Mouse (Mus musculus) midbrain, postnatal 0 days (tissue): Measurements from ENCODE around the gene Ptf1a. TPM values are rescaled to one million over a fixed set of nuclear protein-coding genes. Genes with fewer than 3 reads are reported as not detected.

ENCODE experiments used
- ATAC-seq: fragments of 200-750 bp; cut with Nextera tagmentation; 2 replicates; pipeline ENCODE4 v1.8.0; 2017; ENCODE audit warnings: moderate number of reproducible peaks, mild to moderate bottlenecking, moderate TSS enrichment, moderate library complexity; ENCODE audit not compliant: low FRiP score
- DNase-seq: peaks from one replicate; pipeline ENCODE4 v3.0.0-alpha.2; 2015; ENCODE audit warnings: low spot score
- H3K27ac ChIP-seq: fragments of 300-500 bp; sonication (generic); 2 replicates; pipeline ENCODE4 v1.5.1; 2014; ENCODE audit warnings: low read depth, mild to moderate bottlenecking, low read length, mixed read lengths
- H3K27me3 ChIP-seq: fragments of 300-500 bp; sonication (generic); 2 replicates; pipeline ENCODE4 v1.6.1; 2014; ENCODE audit warnings: low read length, control low read depth, mixed read lengths; ENCODE audit not compliant: insufficient read depth
- H3K36me3 ChIP-seq: fragments of 300-500 bp; sonication (generic); 2 replicates; pipeline ENCODE4 v1.6.1; 2014; ENCODE audit warnings: low read length, control low read depth, mixed read lengths; ENCODE audit not compliant: insufficient read depth
- H3K4me1 ChIP-seq: fragments of 300-500 bp; sonication (generic); 2 replicates; pipeline ENCODE4 v1.6.1; 2014; ENCODE audit warnings: mild to moderate bottlenecking, control low read depth, antibody characterized with exemption, low read length, mixed read lengths; ENCODE audit not compliant: insufficient read depth
- H3K4me2 ChIP-seq: fragments of 300-500 bp; sonication (generic); 2 replicates; pipeline ENCODE4 v1.6.1; 2014; ENCODE audit warnings: low read depth, mild to moderate bottlenecking, low read length, mixed read lengths; ENCODE audit not compliant: poor library complexity, severe bottlenecking
- H3K4me3 ChIP-seq: fragments of 300-500 bp; sonication (generic); 2 replicates; pipeline ENCODE4 v1.5.1; 2014; ENCODE audit warnings: low read depth, mild to moderate bottlenecking, low read length, moderate library complexity
- H3K9ac ChIP-seq: fragments of 300-500 bp; sonication (generic); replicated peaks from 2 replicates; pipeline ENCODE4 v1.6.1; 2014; ENCODE audit warnings: mild to moderate bottlenecking, low read length, moderate library complexity, mixed read lengths; ENCODE audit not compliant: poor library complexity, severe bottlenecking
- H3K9me3 ChIP-seq: fragments of 300-500 bp; sonication (generic); 2 replicates; pipeline ENCODE4 v1.6.1; 2016; ENCODE audit warnings: low read length, control low read depth
- CTCF ChIP-seq: IDR thresholded peaks from 2 replicates; pipeline ENCODE4 v1.5.1; 2016; ENCODE audit warnings: antibody characterized with exemption, mild to moderate bottlenecking
- WGBS: fragments of 180-500 bp; shearing (Covaris S2); extraction: QIAGEN DNeasy Blood & Tissue Kit; methylation state at CpG from one replicate; pipeline ENCODE4 v1.1.7; 2014; 5-methylcytosine and 5-hydroxymethylcytosine counted together
- polyA plus RNA-seq: library from polyadenylated mRNA; unstranded; fragments of >200 nt; fragmentation: Nextera tagmentation; extraction: Ambion mirVana; gene quantifications from 2 replicates; pipeline ENCODE4 v1.2.1, GENCODE M21; 2015
- total RNA-seq: library from RNA; depleted of rRNA; stranded (reverse); fragments of >200 nt; gene quantifications from 2 replicates; pipeline ENCODE4 v1.2.3, GENCODE M21; 2014

Ptf1a gene
- total and polyA plus RNA-seq, 2 experiments from 2014 or later: 3.0 TPM; not detected in 1

GRCm38 (mm10) chr2:19416066-19416465 lies 29.4 kb upstream of the Ptf1a start:
- Histone ChIP-seq H3K27me3 (peaks cover 3% of the 10 kb centered on the region; the same call in 1 of the 2 replicates), H3K4me1 (no peaks in the 10 kb centered on the region), H3K27ac (no peak overlapping the region), H3K9me3 (no peaks in the 10 kb centered on the region), H3K9ac (no peak overlapping the region), H3K4me2 (no peak overlapping the region), H3K36me3 (no peaks in the 10 kb centered on the region), H3K4me3 (no peak overlapping the region)
- no peak for DNase-seq
- no peak for TF ChIP-seq CTCF
- ATAC-seq: no peak
- WGBS: 68% methylated on average over 6 of the region's 6 CpGs

GRCm38 (mm10) chr2:19419686-19420345 lies 25.6 kb upstream of the Ptf1a start:
- DNase-seq (peak; percentile 15), ATAC-seq (0 out of 2 replicates have a peak, but pooled peaks have one; percentile 48)
- Histone ChIP-seq H3K9ac (no peak overlapping the region), H3K4me2 (no peak overlapping the region), H3K4me3 (no peak overlapping the region), H3K4me1 (no peaks in the 10 kb centered on the region), H3K27me3 (peaks cover 20% of the 10 kb centered on the region; the same call in 1 of the 2 replicates), H3K9me3 (no peaks in the 10 kb centered on the region), H3K27ac (no peak overlapping the region), H3K36me3 (no peaks in the 10 kb centered on the region)
- no peak for TF ChIP-seq CTCF
- 71% methylated on average over 1 of the region's 1 CpGs for WGBS

- DNase-seq (no peak), ATAC-seq (no peak)
- Histone ChIP-seq H3K9me3 (no peaks in the 10 kb centered on the region), H3K4me3 (no peak overlapping the region), H3K27me3 (peaks cover 27% of the 10 kb centered on the region), H3K4me1 (no peaks in the 10 kb centered on the region), H3K9ac (no peak overlapping the region), H3K4me2 (no peak overlapping the region), H3K36me3 (no peaks in the 10 kb centered on the region), H3K27ac (no peak overlapping the region)
- no peak for TF ChIP-seq CTCF
Measured at GRCm38 (mm10) chr2:19422226-19422625, 23.2 kb upstream of the Ptf1a start.

GRCm38 (mm10) chr2:19423086-19423485 lies 22.4 kb upstream of the Ptf1a start:
- peaks cover 33% of the 10 kb centered on the region for H3K27me3 ChIP-seq
- ATAC-seq (no peak), DNase-seq (no peak)
- H3K27ac ChIP-seq: no peak overlapping the region
- H3K9me3 ChIP-seq: no peaks in the 10 kb centered on the region
- H3K9ac ChIP-seq: no peak overlapping the region
- no peaks in the 10 kb centered on the region for H3K36me3 ChIP-seq
- H3K4me1 ChIP-seq: no peaks in the 10 kb centered on the region
- no peak overlapping the region for H3K4me3 ChIP-seq
- H3K4me2 ChIP-seq: no peak overlapping the region
- WGBS: 72% methylated on average over 6 of the region's 6 CpGs
- no peak for TF ChIP-seq CTCF

- TF ChIP-seq CTCF: no peak
- DNase-seq: no peak
Measured at GRCm38 (mm10) chr2:19429031-19429430, 16.4 kb upstream of the Ptf1a start.

More at GRCm38 (mm10) chr2:19429031-19429430, 16.4 kb upstream of the Ptf1a start:
- H3K4me1 ChIP-seq: peaks cover 5% of the 10 kb centered on the region; the same call in 1 of the 2 replicates
- H3K9me3 ChIP-seq: no peaks in the 10 kb centered on the region
- ATAC-seq: no peak
- no peak overlapping the region for H3K27ac ChIP-seq
- no peak overlapping the region for H3K9ac ChIP-seq
- no peak overlapping the region for H3K4me2 ChIP-seq
- H3K27me3 ChIP-seq: peaks cover 65% of the 10 kb centered on the region
- H3K36me3 ChIP-seq: no peaks in the 10 kb centered on the region
- H3K4me3 ChIP-seq: no peak overlapping the region
- WGBS: 8% methylated on average over 10 of the region's 10 CpGs
